Mouse (Mus musculus): ENCODE data around the gene Scaf4. TPM values are rescaled to one million over a fixed set of nuclear protein-coding genes. Genes with fewer than 3 reads are reported as not detected.

The Scaf4 gene
- polyA plus RNA-seq, 1 experiment = 67.0 TPM

DNA sequence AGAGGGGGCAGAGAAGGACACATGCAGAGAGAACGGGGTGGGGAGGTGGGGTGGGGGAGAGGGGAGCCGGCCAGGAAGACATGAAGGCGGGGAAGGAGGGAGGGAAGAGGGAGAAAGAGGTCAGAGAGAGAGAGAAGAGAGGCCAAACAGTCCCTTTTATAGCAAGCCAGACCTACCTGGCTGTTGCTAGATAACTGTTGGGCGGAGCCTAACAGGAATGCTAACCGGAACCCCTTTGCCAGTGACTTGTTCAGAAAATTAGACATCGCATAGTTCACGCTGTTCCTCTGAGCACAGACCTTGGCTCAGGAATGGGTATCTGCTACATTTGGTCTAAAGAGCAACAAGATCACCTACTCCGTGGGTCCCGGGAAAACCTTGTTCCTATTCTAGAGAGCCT is 6.7 kb upstream of the Scaf4 start:
- Histone ChIP-seq H3K27me3 (ENCODE audit: control insufficient read depth, insufficient read depth, low read length) (no peaks in the 10 kb centered on the region), H3K36me3 (ENCODE audit: control insufficient read depth, insufficient read depth, low read length) (no peaks in the 10 kb centered on the region), H3K4me3 (ENCODE audit: control insufficient read depth, low read depth, low read length) (peak overlapping the region; percentile 3; the same call in 1 of the 2 replicates), H3K27ac (ENCODE audit: control insufficient read depth, insufficient read depth, low read depth, low read length) (no peak overlapping the region), H3K4me1 (ENCODE audit: control insufficient read depth, insufficient read depth, low read length) (0 out of 2 replicates have a peak, but pooled peaks cover 2% of the 10 kb centered on the region)
- TF ChIP-seq CTCF (IDR thresholded peaks at IDR 0.05; ENCODE audit: control insufficient read depth, insufficient read depth, insufficient replicate concordance, low read depth, low read length) (no peak), POLR2A (IDR thresholded peaks at IDR 0.05; ENCODE audit: control insufficient read depth, low read depth, low read length) (no peak)

DNA sequence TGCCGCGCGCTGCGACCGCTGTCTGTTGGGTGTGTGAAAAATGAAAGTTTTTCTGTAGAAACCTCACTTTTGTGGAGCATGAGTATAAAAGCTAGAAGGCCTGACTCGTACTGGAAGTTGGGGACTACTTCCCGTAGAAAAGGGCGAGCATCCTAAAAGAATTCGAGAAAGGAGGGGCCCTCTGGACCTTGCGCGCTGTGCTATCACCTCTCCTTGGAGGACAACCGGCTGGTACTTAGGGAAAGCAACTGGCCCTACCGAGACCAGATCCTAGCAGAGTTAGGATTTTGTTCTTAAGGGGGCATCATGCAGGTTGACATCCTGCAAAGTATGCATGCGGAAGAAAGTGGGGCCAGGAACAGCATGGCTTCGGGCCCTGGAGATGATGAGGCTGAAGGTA is 613 bp upstream of the Scaf4 start:
- H3K4me1 ChIP-seq (ENCODE audit: control insufficient read depth, insufficient read depth, low read length) = peaks cover 3% of the 10 kb centered on the region
- no peaks in the 10 kb centered on the region for H3K36me3 ChIP-seq (ENCODE audit: control insufficient read depth, insufficient read depth, low read length)
- H3K4me3 ChIP-seq (ENCODE audit: control insufficient read depth, low read depth, low read length) = peak overlapping the region; percentile 88
- H3K27ac ChIP-seq (ENCODE audit: control insufficient read depth, insufficient read depth, low read depth, low read length) = peak overlapping the region; percentile 72
- H3K27me3 ChIP-seq (ENCODE audit: control insufficient read depth, insufficient read depth, low read length) = no peaks in the 10 kb centered on the region
- TF ChIP-seq POLR2A (IDR thresholded peaks at IDR 0.05; ENCODE audit: control insufficient read depth, low read depth, low read length) (no peak), CTCF (IDR thresholded peaks at IDR 0.05; ENCODE audit: control insufficient read depth, insufficient read depth, insufficient replicate concordance, low read depth, low read length) (no peak)

DNA sequence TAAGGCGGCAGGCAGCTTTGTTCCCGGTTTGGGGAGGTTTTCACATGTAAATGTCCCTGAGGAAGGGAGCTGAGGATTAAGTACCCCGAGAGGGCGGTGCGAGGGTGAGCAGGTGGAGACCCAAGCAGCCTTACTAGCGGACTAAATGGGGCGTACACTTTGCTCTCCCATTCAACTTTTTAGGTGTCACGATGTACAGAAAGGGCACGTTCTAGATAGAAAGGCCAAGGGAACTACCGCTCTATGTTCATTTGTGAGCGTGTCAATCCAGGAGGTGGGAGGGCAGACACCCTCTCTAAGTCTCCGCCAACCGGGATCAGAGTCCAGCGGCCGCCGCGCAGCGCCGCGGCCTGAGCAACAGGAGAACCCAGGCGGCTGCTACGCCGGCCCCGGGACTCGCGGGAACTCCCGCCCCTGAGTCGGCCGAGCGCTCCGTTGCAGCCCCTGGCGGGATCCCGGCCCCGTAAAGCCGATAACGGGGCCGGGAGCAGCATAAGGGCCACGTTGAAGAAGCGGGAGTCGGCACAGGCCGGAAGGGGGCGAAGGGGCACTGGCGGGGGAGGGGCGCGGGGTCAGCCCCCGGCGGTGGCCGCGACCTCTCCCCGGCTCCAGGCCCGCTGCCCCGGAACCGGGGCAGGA is 918 bp downstream of the Scaf4 start:
- no peak for TF ChIP-seq POLR2A (IDR thresholded peaks at IDR 0.05; ENCODE audit: control insufficient read depth, low read depth, low read length)
- TF ChIP-seq CTCF (IDR thresholded peaks at IDR 0.05; ENCODE audit: control insufficient read depth, insufficient read depth, insufficient replicate concordance, low read depth, low read length) = no peak
- peaks cover 3% of the 10 kb centered on the region for H3K4me1 ChIP-seq (ENCODE audit: control insufficient read depth, insufficient read depth, low read length)
- H3K4me3 ChIP-seq (ENCODE audit: control insufficient read depth, low read depth, low read length) = peak overlapping the region; percentile 88
- H3K36me3 ChIP-seq (ENCODE audit: control insufficient read depth, insufficient read depth, low read length) = no peaks in the 10 kb centered on the region
- H3K27me3 ChIP-seq (ENCODE audit: control insufficient read depth, insufficient read depth, low read length) = no peaks in the 10 kb centered on the region
- H3K27ac ChIP-seq (ENCODE audit: control insufficient read depth, insufficient read depth, low read depth, low read length) = peak overlapping the region; percentile 98

DNA sequence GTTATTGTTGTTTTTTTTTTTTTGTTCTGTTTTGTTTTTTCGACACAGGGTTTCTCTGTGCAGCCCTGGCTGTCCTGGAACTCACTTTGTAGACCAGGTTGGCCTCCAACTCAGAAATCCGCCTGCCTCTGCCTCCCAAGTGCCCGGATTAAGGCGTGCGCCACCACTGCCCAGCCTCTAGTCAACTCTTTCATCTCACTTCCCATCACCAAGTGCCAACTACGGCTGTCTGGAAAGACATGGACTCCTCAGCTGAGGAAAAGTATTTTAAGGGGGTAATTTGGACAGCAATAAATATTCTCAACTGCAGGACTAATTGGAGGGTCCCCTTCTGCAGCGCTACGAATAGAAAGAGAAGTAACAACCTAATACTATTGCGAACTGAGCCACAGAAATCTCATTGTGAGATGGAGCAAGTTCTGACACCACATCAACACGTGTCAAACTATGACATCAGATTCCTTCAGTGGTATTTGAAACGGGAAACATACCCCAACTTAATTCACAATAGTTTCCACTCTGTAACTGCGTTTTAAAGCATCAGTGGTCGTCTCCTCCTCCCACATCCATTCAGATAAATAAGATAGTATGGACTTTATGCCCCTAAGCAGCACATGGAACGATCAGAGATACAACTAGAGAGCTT is 1.6 kb downstream of the Scaf4 start:
- peak overlapping the region; percentile 88 for H3K4me3 ChIP-seq (ENCODE audit: control insufficient read depth, low read depth, low read length)
- no peaks in the 10 kb centered on the region for H3K36me3 ChIP-seq (ENCODE audit: control insufficient read depth, insufficient read depth, low read length)
- peaks cover 3% of the 10 kb centered on the region for H3K4me1 ChIP-seq (ENCODE audit: control insufficient read depth, insufficient read depth, low read length)
- no peak for TF ChIP-seq POLR2A (IDR thresholded peaks at IDR 0.05; ENCODE audit: control insufficient read depth, low read depth, low read length)
- no peak for TF ChIP-seq CTCF (IDR thresholded peaks at IDR 0.05; ENCODE audit: control insufficient read depth, insufficient read depth, insufficient replicate concordance, low read depth, low read length)
- H3K27me3 ChIP-seq (ENCODE audit: control insufficient read depth, insufficient read depth, low read length) = no peaks in the 10 kb centered on the region
- peak overlapping the region; percentile 41 for H3K27ac ChIP-seq (ENCODE audit: control insufficient read depth, insufficient read depth, low read depth, low read length)

DNA sequence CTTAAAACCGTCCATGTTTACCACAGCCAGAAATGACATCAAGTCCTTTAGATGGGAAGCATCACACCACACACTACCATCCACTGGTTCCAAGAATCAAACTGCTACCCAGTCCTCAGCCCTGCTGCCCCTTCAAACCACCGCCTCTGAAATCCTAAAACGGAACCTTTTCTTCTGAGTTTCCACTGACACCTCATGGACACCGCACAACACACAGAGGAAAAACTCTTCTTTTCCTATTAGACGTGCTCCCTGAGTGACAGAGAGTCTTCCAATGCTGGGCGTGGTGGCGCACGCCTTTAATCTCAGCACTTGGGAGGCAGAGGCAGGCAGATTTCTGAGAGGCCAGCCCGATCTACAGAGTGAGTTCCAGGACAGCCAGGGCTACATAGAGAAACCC is 2.9 kb downstream of the Scaf4 start:
- Histone ChIP-seq H3K27ac (ENCODE audit: control insufficient read depth, insufficient read depth, low read depth, low read length) (no peak overlapping the region), H3K27me3 (ENCODE audit: control insufficient read depth, insufficient read depth, low read length) (no peaks in the 10 kb centered on the region), H3K4me1 (ENCODE audit: control insufficient read depth, insufficient read depth, low read length) (peaks cover 3% of the 10 kb centered on the region), H3K4me3 (ENCODE audit: control insufficient read depth, low read depth, low read length) (peak overlapping the region; percentile 47), H3K36me3 (ENCODE audit: control insufficient read depth, insufficient read depth, low read length) (no peaks in the 10 kb centered on the region)
- TF ChIP-seq POLR2A (IDR thresholded peaks at IDR 0.05; ENCODE audit: control insufficient read depth, low read depth, low read length) = no peak
- no peak for TF ChIP-seq CTCF (IDR thresholded peaks at IDR 0.05; ENCODE audit: control insufficient read depth, insufficient read depth, insufficient replicate concordance, low read depth, low read length)

DNA sequence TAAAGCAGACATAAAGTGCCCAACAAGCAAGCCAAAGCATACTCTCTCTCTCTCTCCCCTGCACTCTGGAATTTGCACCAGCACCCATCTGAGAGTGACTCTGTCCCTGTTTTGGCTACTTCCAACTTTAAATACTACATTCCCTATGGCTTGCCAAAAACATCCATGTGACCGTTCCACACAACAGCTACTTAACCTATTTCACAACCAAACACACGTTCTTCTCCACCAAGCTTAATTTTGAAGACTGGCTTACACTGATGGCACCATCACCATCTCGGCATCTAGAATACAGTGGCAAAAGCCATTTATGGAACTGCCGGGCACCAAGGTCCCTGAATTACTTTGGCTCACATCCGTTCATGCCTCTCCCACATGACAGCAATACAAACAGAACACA is 3.3 kb downstream of the Scaf4 start:
- TF ChIP-seq POLR2A (IDR thresholded peaks at IDR 0.05; ENCODE audit: control insufficient read depth, low read depth, low read length) (no peak), CTCF (IDR thresholded peaks at IDR 0.05; ENCODE audit: control insufficient read depth, insufficient read depth, insufficient replicate concordance, low read depth, low read length) (no peak)
- no peak overlapping the region for H3K27ac ChIP-seq (ENCODE audit: control insufficient read depth, insufficient read depth, low read depth, low read length)
- peak overlapping the region; percentile 47 for H3K4me3 ChIP-seq (ENCODE audit: control insufficient read depth, low read depth, low read length)
- peaks cover 3% of the 10 kb centered on the region for H3K4me1 ChIP-seq (ENCODE audit: control insufficient read depth, insufficient read depth, low read length)
- no peaks in the 10 kb centered on the region for H3K27me3 ChIP-seq (ENCODE audit: control insufficient read depth, insufficient read depth, low read length)
- no peaks in the 10 kb centered on the region for H3K36me3 ChIP-seq (ENCODE audit: control insufficient read depth, insufficient read depth, low read length)

DNA sequence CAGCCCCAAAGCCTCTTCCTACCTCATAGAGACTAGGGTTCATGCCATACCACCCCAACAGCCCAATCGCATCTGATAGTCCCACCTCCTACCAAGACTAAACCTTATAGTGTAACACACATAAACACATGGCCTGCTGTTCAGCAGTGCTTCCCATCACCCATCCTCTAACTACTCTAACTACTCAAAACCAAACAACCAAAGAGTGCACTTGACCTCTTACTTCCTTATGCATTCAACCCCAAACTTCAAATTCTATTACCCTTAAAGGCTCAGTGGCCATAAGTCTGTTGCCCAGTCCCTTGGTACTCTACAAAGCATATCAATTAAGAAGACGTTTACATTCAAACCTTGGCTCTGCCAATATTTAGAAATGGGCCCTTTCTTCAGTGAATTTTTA is 3.8 kb downstream of the Scaf4 start:
- TF ChIP-seq CTCF (IDR thresholded peaks at IDR 0.05; ENCODE audit: control insufficient read depth, insufficient read depth, insufficient replicate concordance, low read depth, low read length) = no peak
- TF ChIP-seq POLR2A (IDR thresholded peaks at IDR 0.05; ENCODE audit: control insufficient read depth, low read depth, low read length) = no peak
- Histone ChIP-seq H3K27me3 (ENCODE audit: control insufficient read depth, insufficient read depth, low read length) (no peaks in the 10 kb centered on the region), H3K27ac (ENCODE audit: control insufficient read depth, insufficient read depth, low read depth, low read length) (no peak overlapping the region), H3K4me1 (ENCODE audit: control insufficient read depth, insufficient read depth, low read length) (peaks cover 5% of the 10 kb centered on the region), H3K36me3 (ENCODE audit: control insufficient read depth, insufficient read depth, low read length) (no peaks in the 10 kb centered on the region), H3K4me3 (ENCODE audit: control insufficient read depth, low read depth, low read length) (peak overlapping the region; percentile 74)
